Comparison of ENCODE assay signal across 1 mouse cellular context in genomic region chr4:132945261-132946046, GRCm38 (mm10).
TF ChIP-seq lines count a peak whose summit lies in the region.

No protein-coding gene starts in this region.

TF ChIP-seq in CH12.LX, 34 proteins besides CTCF, POLR2A, EP300 and RAD21 (continued from another document):
- TF ChIP-seq ELF1 (IDR thresholded peaks at IDR 0.05; ENCODE audit: low read depth, low read length): 0 out of 2 replicates have a peak, but pooled peaks have one; percentile 21
- no peak for TF ChIP-seq ZKSCAN1 (IDR thresholded peaks at IDR 0.05; ENCODE audit: borderline replicate concordance, low read depth, low read length)
- 0 out of 2 replicates have a peak, but pooled peaks have one; percentile 34 for TF ChIP-seq RCOR1 (conservative IDR thresholded peaks at IDR 0.05; ENCODE audit: low read depth, low read length)
- TF ChIP-seq JUN (IDR thresholded peaks at IDR 0.05; ENCODE audit: insufficient read depth, low read depth, low read length): 0 out of 2 replicates have a peak, but pooled peaks have one; percentile 13
